Mouse (Mus musculus) embryonic fibroblast, embryonic 13.5 days (primary cell): ENCODE results near the gene Nebl. TPM values are rescaled to one million over a fixed set of nuclear protein-coding genes. Genes with fewer than 3 reads are reported as not detected.

Experiments used
- H3K27ac ChIP-seq: 2 replicates; pipeline ENCODE4 v1.5.1; 2012; ENCODE audit warnings: low read length, control low read depth, inconsistent platforms; ENCODE audit not compliant: insufficient read depth
- H3K4me1 ChIP-seq: 2 replicates; pipeline ENCODE4 v1.6.1; 2011; ENCODE audit warnings: low read length; ENCODE audit not compliant: control insufficient read depth, insufficient read depth
- H3K4me3 ChIP-seq: 2 replicates; pipeline ENCODE4 v1.5.1; 2011; ENCODE audit warnings: mild to moderate bottlenecking, control low read depth, low read length; ENCODE audit not compliant: insufficient read depth
- CTCF ChIP-seq: IDR thresholded peaks from 2 replicates; pipeline ENCODE4 v1.5.1; 2011; ENCODE audit warnings: mild to moderate bottlenecking, control low read depth, low read length, moderate library complexity, borderline replicate concordance; ENCODE audit not compliant: insufficient read depth
- POLR2A ChIP-seq: IDR thresholded peaks from 2 replicates; pipeline ENCODE4 v1.6.1; 2011; ENCODE audit warnings: low read depth, mild to moderate bottlenecking, control low read depth, low read length, moderate library complexity
- polyA plus RNA-seq: library from polyadenylated mRNA; stranded (reverse); fragments of >200 nt; gene quantifications from 2 replicates; pipeline ENCODE4 v1.2.4, GENCODE M21; 2011; ENCODE audit warnings: low read depth; ENCODE audit not compliant: missing spikeins, insufficient read length

Gene Nebl
- polyA plus RNA-seq, 1 experiment = 1.2 TPM

GRCm38 (mm10) chr2:17687141-17687540 is 44.1 kb downstream of the Nebl start:
- H3K4me1 ChIP-seq = peaks cover 10% of the 10 kb centered on the region; the same call in 1 of the 2 replicates
- no peak overlapping the region for H3K27ac ChIP-seq
- no peak for TF ChIP-seq POLR2A
- no peak for TF ChIP-seq CTCF
- no peak overlapping the region for H3K4me3 ChIP-seq

- H3K4me3 ChIP-seq = no peak overlapping the region
- H3K4me1 ChIP-seq = peaks cover 2% of the 10 kb centered on the region; the same call in 1 of the 2 replicates
- H3K27ac ChIP-seq = no peak overlapping the region
- TF ChIP-seq CTCF = no peak
- no peak for TF ChIP-seq POLR2A
These were observed 47.8 kb downstream of the Nebl start for GRCm38 (mm10) chr2:17683326-17684040.

- H3K4me3 ChIP-seq = no peak overlapping the region
- peaks cover 4% of the 10 kb centered on the region; the same call in 1 of the 2 replicates for H3K4me1 ChIP-seq
- TF ChIP-seq POLR2A = no peak
- no peak for TF ChIP-seq CTCF
- H3K27ac ChIP-seq = no peak overlapping the region
These were observed 59.1 kb downstream of the Nebl start for GRCm38 (mm10) chr2:17672156-17672555.

GRCm38 (mm10) chr2:17671566-17671965 is 59.7 kb downstream of the Nebl start:
- peaks cover 4% of the 10 kb centered on the region; the same call in 1 of the 2 replicates for H3K4me1 ChIP-seq
- H3K4me3 ChIP-seq = no peak overlapping the region
- no peak for TF ChIP-seq CTCF
- TF ChIP-seq POLR2A = no peak
- H3K27ac ChIP-seq = no peak overlapping the region

- Histone ChIP-seq H3K4me1 (no peaks in the 10 kb centered on the region), H3K27ac (no peak overlapping the region), H3K4me3 (no peak overlapping the region)
- no peak for TF ChIP-seq POLR2A
- no peak for TF ChIP-seq CTCF
These were observed 61.3 kb downstream of the Nebl start for GRCm38 (mm10) chr2:17669953-17670352.

- no peaks in the 10 kb centered on the region for H3K4me1 ChIP-seq
- no peak for TF ChIP-seq CTCF
- TF ChIP-seq POLR2A = no peak
- no peak overlapping the region for H3K27ac ChIP-seq
- H3K4me3 ChIP-seq = no peak overlapping the region
These were observed 62.3 kb downstream of the Nebl start for GRCm38 (mm10) chr2:17669000-17669399.

GRCm38 (mm10) chr2:17658176-17658575 is 73.1 kb downstream of the Nebl start:
- Histone ChIP-seq H3K4me1 (no peaks in the 10 kb centered on the region), H3K4me3 (no peak overlapping the region), H3K27ac (no peak overlapping the region)
- TF ChIP-seq CTCF = no peak
- TF ChIP-seq POLR2A = no peak

GRCm38 (mm10) chr2:17650147-17650834 is 81.0 kb downstream of the Nebl start:
- Histone ChIP-seq H3K27ac (no peak overlapping the region), H3K4me3 (no peak overlapping the region), H3K4me1 (no peaks in the 10 kb centered on the region)
- no peak for TF ChIP-seq CTCF

GRCm38 (mm10) chr2:17649728-17650127 is 81.5 kb downstream of the Nebl start:
- no peaks in the 10 kb centered on the region for H3K4me1 ChIP-seq
- TF ChIP-seq POLR2A (no peak), CTCF (no peak)
- no peak overlapping the region for H3K4me3 ChIP-seq
- no peak overlapping the region for H3K27ac ChIP-seq
